Mouse (Mus musculus) gastrocnemius, postnatal 4 days (tissue): ENCODE data around the gene Tectb. TPM values are rescaled to one million over a fixed set of nuclear protein-coding genes. Genes with fewer than 3 reads are reported as not detected.
"Not testable (repeated sequence)": the region's sequence is repeated elsewhere in the genome, so short reads cannot be mapped to it uniquely, and the experiment has no call there.

Experiments
- DNase-seq, 2 experiments: peaks; one replicate each; pipeline ENCODE4 v3.0.0; 2021 to 2022; ENCODE audit warnings: low spot score in 2 of 2, mixed read lengths in 2 of 2
- long read RNA-seq, 2 experiments: library from polyadenylated mRNA; stranded (forward); transcript quantifications; one replicate each; pipeline ENCODE4 v2.0.0; 2021
- total RNA-seq, 2 experiments: library from RNA; stranded (reverse); gene quantifications; 2 replicates each; pipeline ENCODE4 v1.2.3; 2021

Gene Tectb
- under 1 TPM; 0.22 to 0.29 TPM for total RNA-seq
- long read RNA-seq, experiment 1: 0 reads
- long read RNA-seq, experiment 2: 0 reads

DNA sequence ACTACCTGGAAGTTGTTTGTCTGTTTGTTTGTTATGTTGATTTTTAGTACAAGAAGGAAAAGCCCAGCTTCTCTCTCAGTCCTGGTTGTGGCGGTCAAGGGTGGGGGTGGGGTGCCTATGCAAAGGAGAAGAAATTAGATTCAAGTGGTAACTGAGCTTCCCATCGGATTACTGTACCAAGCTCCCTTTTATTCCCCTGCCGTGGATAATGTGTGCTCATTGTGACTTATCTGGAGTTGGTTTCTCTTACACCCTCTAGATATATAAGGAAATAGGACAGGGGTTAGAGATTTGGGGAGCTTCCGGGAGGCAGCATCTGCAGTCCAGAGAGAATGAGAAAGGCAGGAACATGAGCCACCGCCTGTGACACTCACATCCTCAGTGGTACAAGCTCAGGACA lies at the start of gene Tectb:
Gene Tectb, plus strand, starts transcription at position 301 of the 400 bp plus-strand sequence.
- no peak for DNase-seq

DNA sequence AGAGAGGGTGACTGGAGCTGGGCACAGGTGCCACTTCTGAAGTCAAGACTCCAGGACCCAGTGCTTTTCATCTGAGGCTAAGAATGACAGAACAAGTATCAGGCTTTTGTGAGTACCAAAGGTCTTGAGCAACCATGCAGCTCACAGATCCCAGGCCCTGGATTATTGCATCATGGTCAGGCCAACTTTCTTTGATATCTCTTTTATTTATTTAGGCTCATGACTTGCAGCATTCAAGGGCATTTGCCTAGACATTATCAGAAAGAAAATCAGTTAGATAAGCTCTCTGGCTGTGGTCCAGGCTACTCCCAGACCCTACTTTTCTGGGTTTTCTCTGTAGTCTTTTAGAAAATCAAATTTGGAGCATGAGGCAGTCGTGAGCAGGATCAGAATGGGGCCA lies 48.8 kb upstream of the Tectb start:
- DNase-seq: no peak

DNA sequence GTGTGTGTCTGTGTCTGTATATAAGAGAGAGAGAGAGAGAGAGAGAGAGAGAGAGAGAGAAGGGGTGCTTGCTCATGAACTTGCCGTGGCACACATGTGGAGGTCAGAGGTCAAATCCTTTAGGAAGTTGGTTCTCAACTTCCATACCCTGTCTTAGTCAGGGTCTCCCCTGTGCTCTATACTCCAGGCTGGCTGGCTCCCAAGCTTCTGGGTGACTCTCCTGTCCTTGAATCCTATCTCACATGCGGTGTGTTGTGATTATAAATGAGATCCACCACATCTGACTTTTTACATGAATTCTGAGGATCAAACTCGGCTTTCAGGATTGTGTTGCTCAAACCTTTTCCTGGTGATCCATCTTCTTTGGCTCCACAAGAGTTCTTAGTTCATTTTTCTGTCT lies 48.1 kb upstream of the Tectb start:
- DNase-seq: no peak

DNA sequence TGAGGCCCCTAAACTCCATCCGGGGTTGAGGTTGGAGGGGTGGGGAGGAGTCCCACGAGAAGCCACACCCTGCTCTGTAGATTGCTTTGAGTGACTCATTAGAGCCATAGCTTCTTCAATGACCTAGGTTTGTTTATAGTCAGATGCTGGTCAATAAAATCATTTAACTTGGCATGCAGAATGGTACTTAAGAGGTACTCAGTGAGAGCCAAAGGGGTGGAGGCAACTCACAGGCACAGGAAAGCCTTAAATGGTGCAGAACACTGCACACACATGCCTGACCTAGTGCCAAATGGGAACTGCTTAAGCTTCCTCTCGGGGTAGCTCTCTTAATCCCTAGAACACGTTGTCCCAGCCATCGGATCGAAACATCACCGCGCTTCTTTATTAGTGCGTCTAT lies 46.0 kb upstream of the Tectb start:
- DNase-seq: no peak

DNA sequence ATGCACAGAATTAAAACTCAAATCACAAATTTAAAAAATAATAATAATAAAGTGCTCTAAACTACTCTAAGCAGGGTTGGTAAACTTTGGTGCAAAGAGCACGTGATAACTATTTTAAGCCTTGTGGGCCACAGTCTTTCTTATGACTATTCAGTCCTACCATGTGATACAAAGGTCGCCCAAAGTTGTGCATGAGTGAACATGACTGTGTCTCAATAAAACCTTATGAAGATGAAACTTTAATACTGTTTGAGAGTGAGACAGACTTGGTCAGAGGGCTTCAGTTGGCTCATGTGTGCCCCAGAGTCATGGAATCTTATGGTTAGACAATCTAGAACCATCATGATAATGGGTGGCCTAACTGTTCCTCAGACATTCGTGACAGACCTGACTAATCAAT lies 44.6 kb upstream of the Tectb start:
- no peak for DNase-seq

DNA sequence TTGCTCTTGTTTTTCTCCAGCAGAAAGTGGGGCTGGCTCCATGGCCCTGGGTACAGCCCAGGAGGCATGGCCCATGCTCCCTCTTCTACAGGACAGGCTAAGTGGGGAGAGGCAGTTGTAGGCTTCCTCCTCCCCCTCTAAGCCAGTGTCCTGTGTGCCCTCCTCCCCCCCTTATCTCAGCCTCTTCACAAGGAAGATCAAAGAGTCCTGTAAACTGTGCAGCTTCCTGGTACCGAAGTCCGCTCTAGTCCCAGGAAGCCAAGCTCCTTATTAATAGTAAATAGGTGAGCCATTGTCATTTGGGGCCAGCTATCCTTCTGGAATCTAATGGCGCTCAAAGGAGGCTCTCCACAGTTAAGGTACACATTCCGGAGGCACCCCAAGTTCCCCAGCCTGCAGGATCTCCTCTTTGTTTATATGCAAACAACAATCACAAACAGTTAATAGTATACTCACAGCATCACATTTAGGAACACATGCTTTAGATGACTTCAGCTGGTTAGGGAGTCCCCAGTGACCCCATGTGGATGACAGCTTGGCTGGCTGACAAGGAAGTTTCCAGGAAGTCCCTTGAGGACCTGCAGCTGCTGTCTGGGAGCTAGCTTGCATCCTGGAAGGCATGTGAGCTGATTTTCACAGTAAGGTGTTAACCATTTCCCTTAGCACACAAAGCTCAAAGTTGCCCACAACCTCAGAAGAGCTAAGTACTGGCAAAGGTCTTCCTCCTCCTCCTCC lies 43.7 kb upstream of the Tectb start:
- DNase-seq: peak in 1 of 2 experiments; percentile 57

DNA sequence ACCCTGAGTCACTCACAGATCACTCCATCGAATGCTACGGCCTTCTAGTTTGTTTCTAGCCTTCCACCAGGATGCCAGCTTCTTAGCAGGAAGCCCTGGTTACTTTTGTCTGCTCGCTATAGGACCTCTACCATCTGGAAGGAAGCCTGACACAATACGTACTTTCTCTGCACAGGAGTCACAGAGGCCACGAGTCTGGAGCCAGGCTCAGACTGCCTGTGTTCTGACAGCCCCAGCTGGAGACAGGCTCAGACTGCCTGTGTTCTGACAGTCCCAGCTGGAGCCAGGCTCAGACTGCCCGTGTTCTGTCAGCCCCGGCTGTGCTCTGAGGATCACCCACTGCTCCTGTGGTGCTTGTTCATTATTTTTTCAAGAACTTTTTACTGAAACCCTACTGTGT lies 42.6 kb upstream of the Tectb start:
- no peak for DNase-seq

DNA sequence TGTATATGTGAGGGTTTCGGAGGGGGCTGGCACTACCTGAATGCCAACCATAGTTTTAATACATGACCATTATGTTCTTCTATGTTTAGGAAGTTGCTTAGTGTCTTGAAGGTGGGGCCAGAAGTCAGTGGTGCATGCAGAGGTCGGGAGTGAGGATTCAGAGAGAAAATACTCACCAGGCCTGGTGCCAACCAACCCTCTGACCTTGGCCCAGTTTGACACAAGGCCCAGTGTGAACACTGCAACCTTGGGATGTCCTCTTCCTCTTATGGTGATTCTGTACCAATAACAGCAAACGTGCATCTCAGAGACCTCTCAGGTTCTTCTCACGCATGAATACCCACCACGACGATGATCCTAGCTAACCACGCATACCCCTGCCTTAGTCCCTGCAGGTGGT lies 42.0 kb upstream of the Tectb start:
- DNase-seq: no peak

DNA sequence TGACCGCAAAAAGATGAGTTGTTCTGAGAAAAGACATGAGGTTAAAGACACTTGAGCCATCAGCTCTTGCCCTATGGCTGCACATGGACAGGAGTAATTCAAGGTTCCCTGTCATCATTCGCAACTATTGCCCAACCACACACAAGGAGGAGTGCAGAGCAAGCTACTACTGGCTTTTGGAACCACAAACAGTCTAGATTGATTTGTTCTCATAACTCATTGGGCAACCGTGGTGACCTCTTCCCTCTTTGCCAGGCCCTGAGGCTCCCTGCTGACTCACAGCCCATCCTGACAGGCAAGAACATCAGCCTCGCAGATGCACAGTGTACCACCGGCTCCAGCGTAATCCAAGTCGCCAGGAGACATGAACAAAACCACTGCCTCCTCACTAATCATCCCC lies 41.2 kb upstream of the Tectb start:
- no peak for DNase-seq

DNA sequence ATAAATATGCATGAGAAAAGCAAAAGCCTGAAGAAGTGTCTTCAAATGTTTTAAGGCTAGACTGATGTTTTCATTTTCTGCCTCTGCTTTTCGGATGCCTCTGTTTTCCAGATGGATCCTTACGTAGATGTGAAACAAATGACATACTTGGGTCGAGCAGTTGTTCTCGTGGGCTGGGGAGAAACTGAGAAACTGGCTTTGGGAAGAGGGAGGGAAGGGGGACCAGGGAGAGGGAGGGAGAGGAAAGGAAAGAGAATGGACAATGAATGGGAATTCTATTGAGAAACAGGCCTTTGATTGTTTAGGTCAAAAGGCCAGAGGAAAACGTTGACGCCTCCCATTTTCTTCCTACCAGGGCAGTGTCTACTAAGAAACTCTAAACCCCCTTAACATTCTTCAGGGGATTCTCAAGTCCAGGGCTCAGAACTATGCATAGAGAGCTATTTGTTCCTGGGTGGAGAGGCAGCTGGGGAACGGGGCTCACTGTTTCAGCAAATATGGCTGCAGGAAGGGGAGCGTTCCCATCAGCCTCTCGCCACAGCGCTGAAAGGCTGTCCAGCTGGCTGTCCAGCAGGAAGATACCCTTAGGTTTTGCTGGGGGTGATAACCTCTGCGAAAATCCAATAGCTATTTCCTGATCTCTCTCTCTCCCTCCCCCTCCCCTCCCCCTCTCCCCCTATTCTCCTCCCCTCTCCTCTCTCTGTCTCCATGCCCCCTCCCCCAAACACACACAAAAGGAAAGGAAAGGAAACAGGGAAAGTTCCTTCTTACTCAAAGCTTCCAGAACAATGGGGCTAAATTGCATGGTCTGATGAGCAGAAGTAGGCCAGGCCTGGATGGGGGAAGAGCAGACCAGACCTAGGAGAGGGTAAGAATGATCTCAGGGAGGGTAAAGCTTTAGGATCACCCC lies 36.9 kb upstream of the Tectb start:
- no peak for DNase-seq

DNA sequence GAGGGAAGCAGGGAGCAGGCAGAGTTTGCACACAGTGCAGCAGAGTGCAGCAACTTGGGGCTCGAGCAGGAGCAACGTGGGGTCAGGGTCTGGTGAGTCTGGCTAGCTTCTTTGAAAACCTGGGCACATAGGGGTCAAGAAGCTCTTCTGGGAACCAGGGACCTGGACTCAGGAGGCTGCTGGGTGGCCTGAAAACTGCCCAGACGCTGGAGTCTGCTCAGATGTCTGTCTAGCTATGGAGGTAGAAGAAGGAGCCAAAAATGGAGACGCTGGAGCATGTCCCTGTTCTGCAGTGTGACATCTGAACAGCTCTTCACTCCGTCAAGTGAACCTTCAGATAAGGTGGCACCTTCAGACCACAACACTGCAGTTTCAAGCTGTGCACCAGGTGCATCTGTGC lies 35.8 kb upstream of the Tectb start:
- DNase-seq: no peak

DNA sequence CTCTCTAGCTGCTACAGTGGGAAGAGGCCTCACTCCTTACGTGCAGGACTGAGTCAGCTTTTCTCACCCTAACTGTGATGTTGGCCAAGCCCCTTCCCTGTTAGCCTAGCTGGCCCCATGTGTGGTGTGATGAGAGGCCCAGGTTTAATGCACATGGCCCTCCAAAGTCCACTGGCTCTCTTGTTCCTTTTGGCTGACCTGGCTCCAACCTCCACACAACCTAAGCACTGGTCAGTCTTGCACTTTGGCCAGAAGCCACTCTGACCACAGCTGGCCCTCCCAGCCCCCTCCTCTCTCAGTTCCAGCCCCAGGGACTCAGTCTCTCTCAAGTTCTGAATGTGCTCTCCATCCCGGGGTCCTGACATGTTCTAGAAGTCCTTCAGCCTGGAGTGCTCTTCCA lies 35.4 kb upstream of the Tectb start:
- DNase-seq: no peak

DNA sequence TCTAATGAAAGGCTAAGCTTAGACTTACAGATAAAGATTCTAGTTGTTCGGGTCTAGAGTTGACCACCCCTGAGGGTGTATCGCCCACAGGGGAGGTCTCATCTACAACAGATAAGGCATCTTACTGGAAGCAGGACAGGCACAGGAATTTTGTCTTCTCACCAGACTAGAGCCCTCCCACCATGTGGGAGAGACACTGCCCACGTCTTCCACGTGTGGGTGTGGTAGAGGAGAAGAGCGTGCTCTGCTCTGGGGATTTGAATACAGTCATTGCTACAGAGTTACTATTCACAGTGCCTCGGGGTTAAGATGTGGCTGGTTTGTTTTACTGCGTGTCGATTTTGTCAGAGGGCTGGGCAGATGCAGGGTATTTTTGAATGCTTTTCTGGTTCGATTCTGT lies 33.0 kb upstream of the Tectb start:
- no peak for DNase-seq

DNA sequence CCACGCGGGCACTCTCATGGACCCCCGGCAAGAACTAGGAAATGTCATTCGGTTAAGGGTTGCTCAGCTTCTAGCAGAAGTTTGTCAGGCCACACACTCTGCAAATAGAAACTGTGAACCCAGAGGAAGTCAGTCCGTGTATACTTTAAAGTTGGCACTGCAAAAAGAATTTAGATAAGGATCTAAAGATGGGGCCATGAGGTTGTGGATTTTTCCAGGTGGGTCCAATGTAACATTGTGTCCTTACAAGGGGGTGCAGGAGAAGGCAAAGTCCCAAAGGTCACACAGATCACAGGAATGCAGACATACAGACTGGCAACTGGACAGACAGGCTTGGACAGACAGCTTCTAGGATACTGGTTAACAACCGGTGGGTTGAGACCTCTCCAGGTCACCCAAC lies 32.4 kb upstream of the Tectb start:
- no peak for DNase-seq

DNA sequence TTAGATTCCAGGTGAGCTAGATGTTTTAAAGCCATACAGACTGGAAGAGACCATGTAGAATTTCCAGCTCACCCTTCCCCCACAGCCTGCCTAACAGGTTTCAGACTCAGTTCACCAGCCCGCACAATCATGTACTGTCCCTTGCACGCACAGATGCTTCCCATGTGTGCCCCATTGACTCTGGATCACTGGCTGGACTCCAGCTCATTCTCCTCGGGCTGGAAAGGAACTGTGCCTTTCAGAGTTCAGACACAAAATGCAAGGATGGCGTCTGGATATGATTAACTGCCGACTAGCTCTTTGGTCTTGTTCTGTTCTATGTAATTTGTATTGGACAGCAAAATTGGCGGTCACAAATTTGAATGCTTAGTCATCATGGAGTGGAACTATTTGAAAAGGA lies 30.9 kb upstream of the Tectb start:
- no peak for DNase-seq

DNA sequence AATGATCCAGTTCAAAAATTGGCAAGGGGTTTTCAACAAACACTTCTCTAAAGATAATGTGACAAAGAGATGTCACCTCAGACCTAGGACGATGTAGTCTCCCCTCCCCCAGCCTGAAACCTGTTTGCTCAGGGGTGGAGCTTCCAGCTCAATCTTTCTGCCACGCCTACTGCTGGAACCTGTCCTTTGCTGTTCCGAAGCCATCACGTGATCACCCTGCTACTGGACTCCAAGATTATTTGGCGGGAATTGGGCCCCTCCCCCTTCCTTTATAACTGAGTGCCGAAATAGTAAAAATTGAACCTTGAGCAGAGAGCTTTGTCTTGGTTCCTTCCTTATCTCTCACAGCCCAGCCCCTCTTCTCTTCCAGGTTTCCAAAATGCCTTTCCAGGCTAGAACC lies 28.3 kb upstream of the Tectb start:
- DNase-seq: not testable (repeated sequence)

DNA sequence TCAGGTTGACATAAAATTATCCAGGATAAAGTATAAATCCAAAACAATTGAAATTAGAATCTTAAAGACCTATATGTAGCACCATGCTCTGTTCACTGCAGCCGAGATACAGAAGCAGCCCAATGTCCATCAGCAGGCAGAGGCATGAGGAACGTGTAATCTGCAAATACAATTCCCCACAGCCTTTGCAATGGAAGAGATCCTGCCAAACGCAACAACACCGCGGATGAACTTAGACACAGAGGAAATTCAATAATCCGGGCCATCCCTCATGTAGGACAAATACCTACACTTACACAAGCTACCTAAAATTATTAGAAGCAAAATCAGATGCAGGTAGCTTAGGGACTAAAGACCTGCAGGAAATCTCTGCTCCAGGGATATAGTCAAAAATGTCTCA lies 27.6 kb upstream of the Tectb start:
- DNase-seq: no peak

DNA sequence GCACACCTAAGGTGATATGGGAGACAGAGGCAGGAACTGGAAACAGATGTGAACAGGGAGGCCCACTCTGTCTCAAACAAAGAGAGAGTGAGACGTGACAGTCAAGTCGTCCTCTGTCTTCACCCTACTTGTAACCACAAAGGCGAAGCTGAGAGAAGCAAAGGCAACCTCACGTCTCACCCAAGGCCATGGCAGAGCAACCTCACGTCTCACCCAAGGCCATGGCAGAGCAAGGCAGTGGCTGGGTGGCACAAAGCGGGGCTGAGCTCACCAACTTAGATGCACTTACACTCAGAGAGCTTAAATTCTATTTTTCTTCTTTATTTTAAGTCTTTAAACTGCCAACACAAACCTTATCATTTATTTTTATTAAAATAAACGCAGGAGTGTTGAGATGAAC lies 23.5 kb upstream of the Tectb start:
- no peak for DNase-seq

DNA sequence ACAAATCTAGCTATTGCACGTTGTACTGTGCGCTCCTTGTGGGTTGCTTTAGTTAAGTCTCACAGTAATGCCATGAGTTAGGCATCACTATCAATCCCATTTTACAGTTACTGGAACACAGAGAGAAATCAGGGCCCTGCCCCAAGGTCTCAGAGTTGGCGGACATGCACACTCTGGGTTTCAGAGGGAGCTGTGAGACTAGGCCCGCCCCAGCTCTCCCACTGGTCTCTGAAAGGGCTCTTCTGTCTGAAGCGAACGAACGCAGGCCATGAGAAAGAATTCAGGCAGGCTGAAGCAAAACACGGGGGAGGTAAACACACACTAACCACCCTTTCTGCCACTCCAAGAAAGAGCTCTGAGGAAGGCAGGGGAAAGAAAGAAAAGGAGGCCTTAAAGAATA lies 21.9 kb upstream of the Tectb start:
- DNase-seq: no peak

DNA sequence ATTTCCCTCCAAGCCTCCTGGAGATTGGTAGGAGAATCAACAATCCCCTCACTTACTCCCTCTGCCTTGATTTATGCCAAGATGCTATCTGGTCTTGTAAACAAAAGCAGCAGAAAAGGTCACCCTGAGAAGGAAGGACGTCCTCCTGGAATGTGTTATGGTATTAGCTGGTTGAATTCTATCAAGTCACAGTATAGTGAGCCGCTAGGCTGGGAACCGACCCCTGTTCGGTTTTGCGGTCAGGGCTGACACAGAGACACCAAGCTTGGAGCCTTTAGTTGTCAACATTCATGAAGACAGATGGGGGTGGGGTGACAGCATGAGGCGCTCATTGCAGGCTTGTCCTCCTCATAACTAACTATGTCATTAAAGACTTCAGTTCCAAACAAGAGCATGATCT lies 20.7 kb upstream of the Tectb start:
- no peak for DNase-seq

DNA sequence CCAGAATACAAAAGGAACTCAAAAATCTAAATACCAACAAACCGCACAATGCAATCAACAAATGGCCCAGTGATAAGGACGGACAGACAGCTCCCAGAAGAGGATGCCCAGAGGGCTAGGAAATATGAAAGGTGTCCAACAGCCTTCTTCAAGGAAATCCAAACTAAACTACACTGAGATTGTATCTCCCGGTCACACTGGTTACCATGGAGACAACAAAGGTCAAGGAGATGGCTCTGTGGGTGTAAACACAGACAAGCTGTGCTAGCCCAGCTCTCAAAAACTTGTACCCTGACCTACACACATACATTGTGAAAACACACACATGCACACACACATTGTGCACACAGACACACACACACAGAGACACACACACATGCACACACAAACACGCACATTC lies 18.3 kb upstream of the Tectb start:
- no peak for DNase-seq

DNA sequence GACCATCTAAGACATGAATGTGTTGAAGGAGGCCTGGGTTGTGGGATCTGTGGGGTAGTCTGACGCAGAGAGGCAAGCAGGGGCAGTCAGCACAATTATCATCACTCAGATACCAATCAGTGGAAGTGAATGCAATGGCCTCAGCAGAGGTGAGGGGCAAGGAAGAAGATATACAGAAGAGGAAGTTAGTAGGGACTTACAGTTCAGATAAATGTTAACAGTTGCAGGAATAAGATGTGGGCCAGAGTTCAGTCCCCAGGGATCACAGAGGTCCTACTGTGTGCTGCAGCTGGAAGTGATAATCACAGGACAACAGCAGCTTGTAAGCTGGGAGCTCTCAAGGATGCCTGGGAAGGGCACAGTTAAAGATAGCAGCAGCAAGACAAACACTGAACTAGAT lies 16.4 kb upstream of the Tectb start:
- DNase-seq: no peak
